Mouse (Mus musculus) c-Kit-negative CD71-positive TER-119-positive erythroid progenitor cells, embryonic 14.5 days (primary cell): Measurements from ENCODE around the gene Anxa11.
"Not testable (repeated sequence)": the region's sequence is repeated elsewhere in the genome, so short reads cannot be mapped to it uniquely, and the experiment has no call there.

Experiments
- DNase-seq: peaks from one replicate; pipeline ENCODE4 v3.0.0-alpha.2; 2013; ENCODE audit warnings: low read depth, low spot score

Gene Anxa11

GRCm38 (mm10) chr14:25867834-25868233 is 25.9 kb downstream of the Anxa11 start:
- DNase-seq: no peak

- no peak for DNase-seq
Observed at GRCm38 (mm10) chr14:25868706-25869105, 26.8 kb downstream of the Anxa11 start.

- no peak for DNase-seq
Observed at GRCm38 (mm10) chr14:25869135-25869878, 27.4 kb downstream of the Anxa11 start.

- DNase-seq: no peak
Observed at GRCm38 (mm10) chr14:25872461-25873415, 30.8 kb downstream of the Anxa11 start.

GRCm38 (mm10) chr14:25876640-25877039 is 34.7 kb downstream of the Anxa11 start:
- DNase-seq: not testable (repeated sequence)

GRCm38 (mm10) chr14:25881769-25882168 is 39.8 kb downstream of the Anxa11 start:
- DNase-seq: not testable (repeated sequence)

- DNase-seq: not testable (repeated sequence)
Observed at GRCm38 (mm10) chr14:25885886-25886285, 43.9 kb downstream of the Anxa11 start.

GRCm38 (mm10) chr14:25894566-25894965 is 52.6 kb downstream of the Anxa11 start:
- not testable (repeated sequence) for DNase-seq

- not testable (repeated sequence) for DNase-seq
Observed at GRCm38 (mm10) chr14:25895686-25896085, 53.7 kb downstream of the Anxa11 start.

- DNase-seq: not testable (repeated sequence)
Observed at GRCm38 (mm10) chr14:25903000-25903399, 61.0 kb downstream of the Anxa11 start, which contains the start of gene Plac9a. Gene Plac9a (minus strand): TSS chr14:25903100.

GRCm38 (mm10) chr14:25905243-25905642 is 63.3 kb downstream of the Anxa11 start:
- not testable (repeated sequence) for DNase-seq

GRCm38 (mm10) chr14:25907272-25907671 is 65.3 kb downstream of the Anxa11 start:
- not testable (repeated sequence) for DNase-seq

GRCm38 (mm10) chr14:25908976-25909375 is 67.0 kb downstream of the Anxa11 start:
- DNase-seq: not testable (repeated sequence)

GRCm38 (mm10) chr14:25918427-25919170 is 76.6 kb downstream of the Anxa11 start:
- not testable (repeated sequence) for DNase-seq

GRCm38 (mm10) chr14:25926814-25927561 is 85.0 kb downstream of the Anxa11 start:
- DNase-seq: not testable (repeated sequence)

- DNase-seq: not testable (repeated sequence)
Observed at GRCm38 (mm10) chr14:25927562-25927881, 85.6 kb downstream of the Anxa11 start, which contains the start of gene Tmem254a. Gene Tmem254a (minus strand): TSS chr14:25927672.
